ENCODE assay signal across 17 mouse cellular contexts in the genomic region with DNA sequence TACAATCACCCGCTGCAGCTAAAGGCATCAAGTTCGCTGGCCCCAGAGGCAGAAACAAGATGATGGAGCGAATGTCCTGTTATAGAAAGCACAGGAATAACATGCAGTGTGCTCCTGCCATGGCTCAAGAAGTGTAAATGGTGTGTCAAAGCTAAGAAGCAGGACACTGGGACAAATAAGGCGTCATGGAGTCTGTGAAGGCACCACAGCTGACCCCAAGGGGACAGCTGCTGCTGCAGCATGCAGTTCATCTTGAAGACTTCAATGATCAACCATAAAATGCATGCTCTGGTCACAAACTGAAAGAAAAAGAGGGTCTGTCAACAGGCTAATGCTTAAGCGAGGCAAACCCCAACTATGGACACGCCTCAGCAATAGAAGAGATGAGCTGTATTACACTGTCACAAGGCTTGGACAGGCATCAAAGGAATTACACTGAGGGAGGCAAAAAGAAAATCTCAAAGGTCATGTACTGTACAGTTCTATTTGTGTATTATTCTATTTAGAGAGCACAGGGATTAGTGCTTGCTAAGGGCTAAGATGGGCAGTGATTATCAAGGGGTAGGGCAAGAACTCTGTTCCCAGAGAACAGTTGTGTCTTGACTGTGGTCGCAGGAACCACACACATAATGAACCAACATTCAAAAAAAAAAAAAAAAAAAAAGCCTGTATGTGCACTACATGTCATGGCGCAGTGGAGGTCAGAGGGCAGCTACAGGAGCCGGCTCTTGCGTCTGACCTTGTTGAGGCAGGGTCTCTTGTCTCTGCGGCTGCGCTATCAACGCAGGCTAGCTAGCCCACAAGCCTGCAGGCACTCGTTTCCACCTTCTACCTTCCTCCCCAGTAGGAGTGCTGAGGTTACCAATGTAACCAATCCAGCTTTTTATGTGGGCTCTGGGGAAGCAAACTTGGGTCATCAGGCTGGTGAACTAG. TPM values are rescaled to one million over a fixed set of nuclear protein-coding genes. Genes with fewer than 3 reads are reported as not detected.
A peak's percentile ranks its signal among the peaks of the same experiment; 100 is the strongest.
DNase-seq lines count a peak whose midpoint lies in the region; ATAC-seq and TF ChIP-seq lines count a peak whose summit lies in the region.
"Had no signal": no experiment of that assay in that cellular context is flagged by ENCODE, and none has a peak within 500 bp of the region (broad histone marks: within the 10 kb centered on the region; RNA-seq: fewer than 3 reads in every experiment).

No protein-coding gene starts in this region.

- H3K4me3 ChIP-seq in heart, embryonic 15.5 days, result no peak overlapping the region
- H3K4me3 ChIP-seq in liver, embryonic 13.5 days (replicated peaks), result no peak overlapping the region
- no peak overlapping the region for H3K4me3 ChIP-seq in intestine, postnatal 0 days (ENCODE audit: low read depth, low read length)
- H3K4me3 ChIP-seq: erythroblast, embryonic 14.5 days; hindbrain, embryonic 12.5 days; megakaryocyte, embryonic 14.5 days; neural tube, embryonic 13.5 days had no signal

- peak overlapping the region; percentile 46 for H3K27ac ChIP-seq in heart, embryonic 15.5 days
- no peak overlapping the region for H3K27ac ChIP-seq in liver, embryonic 13.5 days
- peak overlapping the region; percentile 62 for H3K27ac ChIP-seq in intestine, postnatal 0 days (ENCODE audit: low read depth, low read length)
- H3K27ac ChIP-seq: hindbrain, embryonic 12.5 days; neural tube, embryonic 13.5 days had no signal

- TF ChIP-seq CTCF in intestine, postnatal 0 days (IDR thresholded peaks at IDR 0.05; ENCODE audit: low read depth), result no peak

- peak; percentile 21 for DNase-seq in embryo, embryonic 10 days (ENCODE audit: low spot score)
- no peak for DNase-seq in embryo, embryonic 11 days
- no peak for DNase-seq in heart, postnatal 14 days
- DNase-seq in liver, embryonic 13.5 days, result no peak
- DNase-seq in liver, result no peak
- DNase-seq in adrenal gland, postnatal 36 days, result no peak
- DNase-seq: adrenal gland, postnatal 10 days; cerebellum, adult 9-10 months; kidney, adult 11 months; left cerebral cortex, postnatal 4 days; retina, postnatal 1 day had no signal

- no peak overlapping the region for H3K4me2 ChIP-seq in heart, embryonic 15.5 days
- H3K4me2 ChIP-seq in liver, embryonic 13.5 days, result no peak overlapping the region
- H3K4me2 ChIP-seq in intestine, postnatal 0 days (replicated peaks; ENCODE audit: low read depth), result no peak overlapping the region
- H3K4me2 ChIP-seq: hindbrain, embryonic 12.5 days; neural tube, embryonic 13.5 days had no signal

- intact Hi-C loops in heart, postnatal 14 days (cut with DNase I), result loop anchor here (10.0 kb wide), 1 partner anchor 352 kb away; a partner anchor contains a TSS

- WGBS in heart, embryonic 15.5 days, result 75% methylated on average over 14 of the region's 14 CpGs
- WGBS in liver, embryonic 13.5 days (ENCODE audit: insufficient replicate concordance), result 77% methylated on average over 14 of the region's 14 CpGs
- 73% methylated on average over 14 of the region's 14 CpGs for whole genome bisulfite sequencing in intestine, postnatal 0 days

- no peak overlapping the region for H3K9ac ChIP-seq in heart, embryonic 15.5 days
- no peak overlapping the region for H3K9ac ChIP-seq in liver, embryonic 13.5 days
- H3K9ac ChIP-seq in intestine, postnatal 0 days (ENCODE audit: low read depth, low read length), result no peak overlapping the region
- H3K9ac ChIP-seq: hindbrain, embryonic 12.5 days; neural tube, embryonic 13.5 days had no signal

- ATAC-seq in heart, embryonic 15.5 days (replicated peaks; ENCODE audit: insufficient number of reproducible peaks, insufficient read depth, low FRiP score, low read depth), result peak; percentile 54
- 0 out of 2 replicates have a peak, but pooled peaks have one; percentile 36 for ATAC-seq in liver, embryonic 13.5 days (ENCODE audit: low read depth)
- peak; percentile 41; the same call in 1 of the 2 replicates for ATAC-seq in intestine, postnatal 0 days

- H3K36me3 ChIP-seq in heart, embryonic 15.5 days, result peaks cover 39% of the 10 kb centered on the region
- H3K36me3 ChIP-seq in liver, embryonic 13.5 days, result peaks cover 42% of the 10 kb centered on the region
- H3K36me3 ChIP-seq in intestine, postnatal 0 days (ENCODE audit: control insufficient read depth, insufficient read depth), result peaks cover 31% of the 10 kb centered on the region

- H3K27me3 ChIP-seq in heart, embryonic 15.5 days, result no peaks in the 10 kb centered on the region
- H3K27me3 ChIP-seq in liver, embryonic 13.5 days, result no peaks in the 10 kb centered on the region
- no peaks in the 10 kb centered on the region for H3K27me3 ChIP-seq in intestine, postnatal 0 days (replicated peaks; ENCODE audit: control insufficient read depth, insufficient read depth, low read length)
- H3K27me3 ChIP-seq: hindbrain, embryonic 12.5 days; megakaryocyte, embryonic 14.5 days; neural tube, embryonic 13.5 days had no signal

- peaks cover 11% of the 10 kb centered on the region for H3K4me1 ChIP-seq in heart, embryonic 15.5 days (replicated peaks)
- H3K4me1 ChIP-seq in liver, embryonic 13.5 days (replicated peaks), result no peaks in the 10 kb centered on the region
- H3K4me1 ChIP-seq in intestine, postnatal 0 days (replicated peaks; ENCODE audit: control insufficient read depth, insufficient read depth, low read length), result no peaks in the 10 kb centered on the region
- H3K4me1 ChIP-seq: hindbrain, embryonic 12.5 days; neural tube, embryonic 13.5 days had no signal

- H3K9me3 ChIP-seq in heart, embryonic 15.5 days (replicated peaks), result no peaks in the 10 kb centered on the region
- no peaks in the 10 kb centered on the region for H3K9me3 ChIP-seq in liver, embryonic 13.5 days (replicated peaks)
- no peaks in the 10 kb centered on the region for H3K9me3 ChIP-seq in intestine, postnatal 0 days (ENCODE audit: control insufficient read depth)
- H3K9me3 ChIP-seq: hindbrain, embryonic 12.5 days; megakaryocyte, embryonic 14.5 days; neural tube, embryonic 13.5 days had no signal

RNA-seq across cellular contexts. Expression of a gene that starts 25.7 kb away (rescaled TPM):
- 13.1 and 19.4 TPM in 2 replicates for polyA plus RNA-seq in heart, embryonic 15.5 days (2015; fragmentation: Nextera tagmentation; extraction: Ambion mirVana)
- 10 to 100 TPM in 1 of 2 experiments, 1 to 10 TPM in 1; 9.1 to 11.4 TPM for total RNA-seq in heart, postnatal 14 days (2021)
- polyA plus RNA-seq in liver, embryonic 13.5 days (2015; fragmentation: Nextera tagmentation; extraction: Ambion mirVana), result 2.1 and 2.2 TPM in 2 replicates
- polyA plus RNA-seq in intestine, postnatal 0 days (2015; fragmentation: Nextera tagmentation; extraction: Ambion mirVana), result 3.6 and 3.7 TPM in 2 replicates
- total RNA-seq in adrenal gland, postnatal 36 days (2021), result 1 to 10 TPM; 4.2 to 6.9 TPM

RNA-seq across cellular contexts. Expression of a gene that starts 35.8 kb away (rescaled TPM):
- polyA plus RNA-seq in heart, embryonic 15.5 days (2015; fragmentation: Nextera tagmentation; extraction: Ambion mirVana), result 39.4 and 44.2 TPM in 2 replicates
- 10 to 100 TPM; 58.8 to 60.5 TPM for total RNA-seq in heart, postnatal 14 days (2021)
- 10.9 and 12.2 TPM in 2 replicates for polyA plus RNA-seq in liver, embryonic 13.5 days (2015; fragmentation: Nextera tagmentation; extraction: Ambion mirVana)
- polyA plus RNA-seq in intestine, postnatal 0 days (2015; fragmentation: Nextera tagmentation; extraction: Ambion mirVana), result 18.6 and 19.1 TPM in 2 replicates
- total RNA-seq in adrenal gland, postnatal 36 days (2021), result 100 to 1,000 TPM; 105 to 113 TPM

RNA-seq across cellular contexts. Expression of a gene that starts 38.9 kb away (rescaled TPM):
- 0.67 and 0.81 TPM in 2 replicates for polyA plus RNA-seq in heart, embryonic 15.5 days (2015; fragmentation: Nextera tagmentation; extraction: Ambion mirVana)
- total RNA-seq in heart, postnatal 14 days (2021), result not detected
- 0.23 TPM in 2 replicates for polyA plus RNA-seq in liver, embryonic 13.5 days (2015; fragmentation: Nextera tagmentation; extraction: Ambion mirVana)
- polyA plus RNA-seq in intestine, postnatal 0 days (2015; fragmentation: Nextera tagmentation; extraction: Ambion mirVana), result 0.13 and 0.17 TPM in 2 replicates
- under 1 TPM; 0.16 to 0.20 TPM for total RNA-seq in adrenal gland, postnatal 36 days (2021)
- polyA plus RNA-seq: erythroblast, embryonic 14.5 days had no signal

RNA-seq across cellular contexts. Expression of a gene that starts 58.7 kb away (rescaled TPM):
- 4.5 and 5.8 TPM in 2 replicates for polyA plus RNA-seq in heart, embryonic 15.5 days (2015; fragmentation: Nextera tagmentation; extraction: Ambion mirVana)
- 1 to 10 TPM; 2.6 to 2.9 TPM for total RNA-seq in heart, postnatal 14 days (2021)
- polyA plus RNA-seq in liver, embryonic 13.5 days (2015; fragmentation: Nextera tagmentation; extraction: Ambion mirVana), result 2.4 and 2.8 TPM in 2 replicates
- 15.6 and 15.8 TPM in 2 replicates for polyA plus RNA-seq in intestine, postnatal 0 days (2015; fragmentation: Nextera tagmentation; extraction: Ambion mirVana)
- total RNA-seq in adrenal gland, postnatal 36 days (2021), result 1 to 10 TPM; 6.1 to 6.8 TPM
